Mouse (Mus musculus) ES-Bruce4 (cell line): ENCODE data around the gene Arl4c.

Source experiments
- CTCF ChIP-seq: IDR thresholded peaks from one replicate; pipeline ENCODE4 v1.8.1; 2011; ENCODE audit warnings: low read depth, low read length
- EP300 ChIP-seq: IDR thresholded peaks from 2 replicates; pipeline ENCODE4 v1.6.1; 2011; ENCODE audit warnings: low read depth, low read length; ENCODE audit not compliant: insufficient read depth

DNA sequence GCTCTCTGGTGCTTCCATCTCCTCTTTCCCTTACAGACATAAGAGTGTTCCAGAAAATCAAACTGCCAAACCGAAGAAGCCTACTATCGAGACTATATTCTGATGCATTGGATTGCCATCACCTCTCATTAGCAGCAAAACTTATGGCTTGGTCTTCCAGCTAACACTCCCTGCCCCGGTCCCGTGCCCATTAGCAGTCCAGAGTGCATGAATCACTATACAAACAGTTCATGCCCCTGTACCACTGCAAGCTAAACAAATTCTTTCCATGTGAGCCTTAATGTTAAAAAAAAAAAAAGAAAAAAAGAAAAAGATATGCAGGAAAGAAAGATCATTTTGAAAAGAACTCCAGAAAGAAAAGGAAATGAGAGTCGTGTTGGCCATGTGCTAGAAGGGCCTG lies 39.3 kb downstream of the Arl4c start:
- TF ChIP-seq EP300 (no peak), CTCF (no peak)
